Mouse (Mus musculus): ENCODE measurements around the gene Dnase1l3. TPM values are rescaled to one million over a fixed set of nuclear protein-coding genes. Genes with fewer than 3 reads are reported as not detected.
"Not testable (repeated sequence)": the region's sequence is repeated elsewhere in the genome, so short reads cannot be mapped to it uniquely, and the experiment has no call there.

Dnase1l3 gene
- polyA plus RNA-seq, 1 experiment from 2014 or later: 0.18 TPM

DNA sequence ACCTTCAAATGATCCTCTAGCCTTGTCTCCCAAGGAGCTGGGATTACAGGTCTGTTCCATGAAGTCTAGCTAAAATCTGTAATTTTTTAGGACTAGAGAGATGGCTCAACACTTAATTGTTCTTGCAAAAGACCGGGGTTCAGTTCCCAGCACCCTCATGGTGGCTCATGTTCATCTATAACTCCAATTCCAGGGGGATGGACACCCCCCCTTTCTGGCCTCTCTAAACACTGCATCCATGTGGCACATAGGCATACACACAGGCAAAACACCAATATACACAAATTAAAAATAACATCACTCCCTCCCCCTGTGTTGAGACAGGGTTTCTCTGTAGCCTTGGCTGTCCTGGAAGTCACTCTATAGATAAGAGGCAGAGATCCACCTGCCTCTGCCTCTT lies 25.6 kb upstream of the Dnase1l3 start:
- no peak overlapping the region for H3K27ac ChIP-seq (ENCODE audit: low read length)
- H3K9me3 ChIP-seq (ENCODE audit: control insufficient read depth, low read length): no peaks in the 10 kb centered on the region
- H3K4me2 ChIP-seq (ENCODE audit: low read depth, low read length): no peak overlapping the region
- no peak overlapping the region for H3K9ac ChIP-seq (ENCODE audit: low read length)
- H3K36me3 ChIP-seq (ENCODE audit: control insufficient read depth, insufficient read depth, low read length): no peaks in the 10 kb centered on the region
- 94% methylated on average over 1 of the region's 1 CpGs for WGBS
- no peaks in the 10 kb centered on the region for H3K27me3 ChIP-seq (ENCODE audit: control insufficient read depth, insufficient read depth, low read depth, low read length)
- ATAC-seq (ENCODE audit: low read depth): no peak
- H3K4me1 ChIP-seq (replicated peaks; ENCODE audit: control insufficient read depth, insufficient read depth, low read length): 0 out of 2 replicates have a peak, but pooled peaks cover 2% of the 10 kb centered on the region
- no peak overlapping the region for H3K4me3 ChIP-seq (ENCODE audit: low read length)

GRCm38 (mm10) chr14:8016951-8017350 lies 22.6 kb upstream of the Dnase1l3 start:
- Histone ChIP-seq H3K27ac (ENCODE audit: low read length) (no peak overlapping the region), H3K4me1 (replicated peaks; ENCODE audit: control insufficient read depth, insufficient read depth, low read length) (0 out of 2 replicates have a peak, but pooled peaks cover 2% of the 10 kb centered on the region), H3K36me3 (ENCODE audit: control insufficient read depth, insufficient read depth, low read length) (no peaks in the 10 kb centered on the region), H3K4me2 (ENCODE audit: low read depth, low read length) (no peak overlapping the region), H3K9ac (ENCODE audit: low read length) (no peak overlapping the region), H3K4me3 (ENCODE audit: low read length) (no peak overlapping the region), H3K9me3 (ENCODE audit: control insufficient read depth, low read length) (no peaks in the 10 kb centered on the region), H3K27me3 (ENCODE audit: control insufficient read depth, insufficient read depth, low read depth, low read length) (no peaks in the 10 kb centered on the region)
- WGBS: 68% methylated on average over 1 of the region's 1 CpGs
- no peak for ATAC-seq (ENCODE audit: low read depth)

GRCm38 (mm10) chr14:8016276-8016675 lies 21.9 kb upstream of the Dnase1l3 start:
- Histone ChIP-seq H3K9ac (ENCODE audit: low read length) (no peak overlapping the region), H3K9me3 (ENCODE audit: control insufficient read depth, low read length) (no peaks in the 10 kb centered on the region), H3K4me1 (replicated peaks; ENCODE audit: control insufficient read depth, insufficient read depth, low read length) (0 out of 2 replicates have a peak, but pooled peaks cover 2% of the 10 kb centered on the region), H3K4me2 (ENCODE audit: low read depth, low read length) (no peak overlapping the region), H3K4me3 (ENCODE audit: low read length) (no peak overlapping the region), H3K27me3 (ENCODE audit: control insufficient read depth, insufficient read depth, low read depth, low read length) (no peaks in the 10 kb centered on the region), H3K36me3 (ENCODE audit: control insufficient read depth, insufficient read depth, low read length) (no peaks in the 10 kb centered on the region), H3K27ac (ENCODE audit: low read length) (no peak overlapping the region)
- ATAC-seq (ENCODE audit: low read depth): no peak
- 63% methylated on average over 6 of the region's 6 CpGs for WGBS

- Histone ChIP-seq H3K36me3 (ENCODE audit: control insufficient read depth, insufficient read depth, low read length) (no peaks in the 10 kb centered on the region), H3K9ac (ENCODE audit: low read length) (no peak overlapping the region), H3K4me1 (replicated peaks; ENCODE audit: control insufficient read depth, insufficient read depth, low read length) (0 out of 2 replicates have a peak, but pooled peaks cover 2% of the 10 kb centered on the region), H3K4me3 (ENCODE audit: low read length) (no peak overlapping the region), H3K9me3 (ENCODE audit: control insufficient read depth, low read length) (no peaks in the 10 kb centered on the region), H3K4me2 (ENCODE audit: low read depth, low read length) (no peak overlapping the region), H3K27ac (ENCODE audit: low read length) (no peak overlapping the region), H3K27me3 (ENCODE audit: control insufficient read depth, insufficient read depth, low read depth, low read length) (no peaks in the 10 kb centered on the region)
- ATAC-seq (ENCODE audit: low read depth): no peak
- 92% methylated on average over 6 of the region's 6 CpGs for WGBS
Measured at GRCm38 (mm10) chr14:8015756-8016155, 21.4 kb upstream of the Dnase1l3 start.

DNA sequence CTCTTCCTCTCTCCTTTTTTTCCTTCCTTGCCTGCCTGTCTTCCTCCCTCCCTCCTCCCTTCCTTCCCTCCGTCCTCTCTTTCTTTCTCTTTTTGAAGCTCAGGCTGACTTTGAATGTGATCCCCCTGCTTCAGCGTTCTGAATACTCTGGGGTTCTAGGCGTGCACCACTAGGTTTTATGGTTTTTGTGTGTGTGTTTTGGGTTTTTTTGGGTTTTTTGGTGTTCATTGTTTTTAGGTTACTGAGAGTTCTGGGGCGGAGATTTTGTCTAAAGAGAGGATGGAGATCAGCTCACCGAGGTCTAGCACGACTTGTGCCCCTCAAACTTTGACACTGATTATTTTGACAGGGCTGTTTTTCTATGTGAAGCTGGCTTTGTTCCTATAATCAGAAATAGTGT lies 17.6 kb upstream of the Dnase1l3 start:
- Histone ChIP-seq H3K4me2 (ENCODE audit: low read depth, low read length) (no peak overlapping the region), H3K36me3 (ENCODE audit: control insufficient read depth, insufficient read depth, low read length) (no peaks in the 10 kb centered on the region), H3K9ac (ENCODE audit: low read length) (no peak overlapping the region), H3K27me3 (ENCODE audit: control insufficient read depth, insufficient read depth, low read depth, low read length) (no peaks in the 10 kb centered on the region), H3K9me3 (ENCODE audit: control insufficient read depth, low read length) (no peaks in the 10 kb centered on the region), H3K4me3 (ENCODE audit: low read length) (no peak overlapping the region), H3K4me1 (replicated peaks; ENCODE audit: control insufficient read depth, insufficient read depth, low read length) (peaks cover 2% of the 10 kb centered on the region; the same call in 1 of the 2 replicates), H3K27ac (ENCODE audit: low read length) (no peak overlapping the region)
- 69% methylated on average over 6 of the region's 6 CpGs for WGBS
- ATAC-seq (ENCODE audit: low read depth): no peak

DNA sequence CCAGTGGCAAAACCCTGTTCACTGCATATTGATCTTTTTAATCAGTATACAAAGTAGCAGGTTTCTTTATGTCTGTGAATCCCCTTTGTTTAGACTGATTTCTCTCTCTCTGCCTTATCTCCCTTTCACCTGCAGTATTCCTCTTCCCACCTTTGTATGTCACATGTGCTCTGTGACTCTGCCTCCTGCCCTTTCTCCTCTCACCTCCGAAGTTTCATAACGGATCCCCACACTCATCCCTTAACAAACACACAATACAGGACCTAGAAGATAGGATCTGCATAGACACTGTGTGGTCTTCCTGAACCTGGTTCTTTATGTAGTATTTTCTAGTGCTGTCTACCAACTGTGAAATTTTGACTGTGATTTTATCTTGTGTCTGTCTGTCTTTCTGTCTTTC lies 16.9 kb upstream of the Dnase1l3 start:
- H3K9me3 ChIP-seq (ENCODE audit: control insufficient read depth, low read length): no peaks in the 10 kb centered on the region
- H3K4me1 ChIP-seq (replicated peaks; ENCODE audit: control insufficient read depth, insufficient read depth, low read length): peaks cover 2% of the 10 kb centered on the region; the same call in 1 of the 2 replicates
- no peak overlapping the region for H3K9ac ChIP-seq (ENCODE audit: low read length)
- H3K36me3 ChIP-seq (ENCODE audit: control insufficient read depth, insufficient read depth, low read length): no peaks in the 10 kb centered on the region
- 73% methylated on average over 2 of the region's 2 CpGs for WGBS
- no peak overlapping the region for H3K4me3 ChIP-seq (ENCODE audit: low read length)
- H3K27ac ChIP-seq (ENCODE audit: low read length): no peak overlapping the region
- no peak for ATAC-seq (ENCODE audit: low read depth)
- H3K27me3 ChIP-seq (ENCODE audit: control insufficient read depth, insufficient read depth, low read depth, low read length): no peaks in the 10 kb centered on the region
- no peak overlapping the region for H3K4me2 ChIP-seq (ENCODE audit: low read depth, low read length)

DNA sequence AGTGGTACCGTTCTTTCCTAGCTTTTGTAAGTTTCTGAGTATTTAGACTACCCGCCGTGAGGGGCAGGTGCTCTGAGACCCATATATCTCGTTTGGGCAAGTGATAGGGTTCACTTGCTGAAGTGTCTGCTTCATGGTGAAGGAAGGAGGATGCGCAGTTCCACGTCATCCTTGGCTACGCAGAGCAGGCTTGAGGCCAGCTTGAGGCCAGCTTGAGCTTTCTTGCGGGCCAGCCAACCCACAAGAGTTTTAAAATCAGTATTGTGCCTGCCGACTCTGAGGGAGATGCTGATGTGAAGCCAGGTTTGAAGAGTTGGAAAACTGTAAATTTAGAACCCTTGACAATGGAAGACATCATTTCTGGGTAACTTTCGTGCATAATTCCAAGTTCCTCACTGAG lies 13.6 kb upstream of the Dnase1l3 start:
- WGBS: 85% methylated on average over 10 of the region's 10 CpGs
- Histone ChIP-seq H3K4me3 (ENCODE audit: low read length) (no peak overlapping the region), H3K27ac (ENCODE audit: low read length) (no peak overlapping the region), H3K4me2 (ENCODE audit: low read depth, low read length) (no peak overlapping the region), H3K36me3 (ENCODE audit: control insufficient read depth, insufficient read depth, low read length) (no peaks in the 10 kb centered on the region), H3K9me3 (ENCODE audit: control insufficient read depth, low read length) (no peaks in the 10 kb centered on the region), H3K4me1 (replicated peaks; ENCODE audit: control insufficient read depth, insufficient read depth, low read length) (peaks cover 3% of the 10 kb centered on the region), H3K27me3 (ENCODE audit: control insufficient read depth, insufficient read depth, low read depth, low read length) (peaks cover 8% of the 10 kb centered on the region; the same call in 1 of the 2 replicates), H3K9ac (ENCODE audit: low read length) (no peak overlapping the region)
- no peak for ATAC-seq (ENCODE audit: low read depth)

GRCm38 (mm10) chr14:8007486-8007885 lies 13.1 kb upstream of the Dnase1l3 start:
- Histone ChIP-seq H3K36me3 (ENCODE audit: control insufficient read depth, insufficient read depth, low read length) (no peaks in the 10 kb centered on the region), H3K27me3 (ENCODE audit: control insufficient read depth, insufficient read depth, low read depth, low read length) (peaks cover 11% of the 10 kb centered on the region), H3K9ac (ENCODE audit: low read length) (no peak overlapping the region), H3K4me2 (ENCODE audit: low read depth, low read length) (no peak overlapping the region), H3K27ac (ENCODE audit: low read length) (no peak overlapping the region), H3K9me3 (ENCODE audit: control insufficient read depth, low read length) (no peaks in the 10 kb centered on the region), H3K4me3 (ENCODE audit: low read length) (no peak overlapping the region), H3K4me1 (replicated peaks; ENCODE audit: control insufficient read depth, insufficient read depth, low read length) (peaks cover 4% of the 10 kb centered on the region)
- WGBS: 78% methylated on average over 2 of the region's 2 CpGs
- ATAC-seq (ENCODE audit: low read depth): no peak

GRCm38 (mm10) chr14:8007084-8007483 lies 12.7 kb upstream of the Dnase1l3 start:
- no peaks in the 10 kb centered on the region for H3K36me3 ChIP-seq (ENCODE audit: control insufficient read depth, insufficient read depth, low read length)
- peaks cover 7% of the 10 kb centered on the region for H3K4me1 ChIP-seq (replicated peaks; ENCODE audit: control insufficient read depth, insufficient read depth, low read length)
- no peak overlapping the region for H3K9ac ChIP-seq (ENCODE audit: low read length)
- H3K27me3 ChIP-seq (ENCODE audit: control insufficient read depth, insufficient read depth, low read depth, low read length): peaks cover 15% of the 10 kb centered on the region
- H3K4me2 ChIP-seq (ENCODE audit: low read depth, low read length): no peak overlapping the region
- no peak overlapping the region for H3K27ac ChIP-seq (ENCODE audit: low read length)
- H3K4me3 ChIP-seq (ENCODE audit: low read length): no peak overlapping the region
- ATAC-seq (ENCODE audit: low read depth): no peak
- H3K9me3 ChIP-seq (ENCODE audit: control insufficient read depth, low read length): no peaks in the 10 kb centered on the region

DNA sequence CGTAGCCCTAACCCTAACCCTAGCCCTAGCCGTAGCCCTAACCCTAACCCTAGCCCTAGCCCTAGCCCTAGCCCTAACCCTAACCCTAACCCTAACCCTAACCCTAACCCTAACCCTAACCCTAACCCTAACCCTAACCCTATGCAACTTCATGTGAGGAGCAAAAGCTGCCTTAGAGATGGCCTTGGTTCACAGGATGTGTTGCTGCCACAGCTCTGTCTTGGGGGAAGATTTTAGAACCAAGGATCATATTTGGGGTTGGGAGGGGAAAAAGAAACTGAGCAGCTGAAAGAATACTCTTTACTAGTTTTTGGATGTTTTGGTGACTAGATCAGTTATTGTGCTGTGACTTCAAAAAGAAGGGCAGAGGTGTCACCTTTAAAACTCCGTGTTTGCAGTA lies 11.7 kb upstream of the Dnase1l3 start:
- not testable (repeated sequence) for H3K4me2 ChIP-seq (ENCODE audit: low read depth, low read length); H3K4me3 ChIP-seq (ENCODE audit: low read length); H3K9ac ChIP-seq (ENCODE audit: low read length); ATAC-seq (ENCODE audit: low read depth); H3K27ac ChIP-seq (ENCODE audit: low read length); H3K4me1 ChIP-seq (replicated peaks; ENCODE audit: control insufficient read depth, insufficient read depth, low read length); H3K36me3 ChIP-seq (ENCODE audit: control insufficient read depth, insufficient read depth, low read length); H3K9me3 ChIP-seq (ENCODE audit: control insufficient read depth, low read length)
- H3K27me3 ChIP-seq (ENCODE audit: control insufficient read depth, insufficient read depth, low read depth, low read length): peaks cover 22% of the 10 kb centered on the region
- 70% methylated on average over 3 of the region's 3 CpGs for WGBS

All from lung, embryonic 16.5 days (tissue).